Mouse (Mus musculus) 416B (cell line): Measurements from ENCODE around the gene Tmtc2.

Source experiments
- DNase-seq: peaks from one replicate; pipeline ENCODE4 v3.0.0; 2011; ENCODE audit warnings: low read depth

Tmtc2 gene

GRCm38 (mm10) chr10:105292961-105293360 lies 281.3 kb downstream of the Tmtc2 start:
- no peak for DNase-seq

GRCm38 (mm10) chr10:105288472-105288871 lies 285.8 kb downstream of the Tmtc2 start:
- DNase-seq: no peak

DNA sequence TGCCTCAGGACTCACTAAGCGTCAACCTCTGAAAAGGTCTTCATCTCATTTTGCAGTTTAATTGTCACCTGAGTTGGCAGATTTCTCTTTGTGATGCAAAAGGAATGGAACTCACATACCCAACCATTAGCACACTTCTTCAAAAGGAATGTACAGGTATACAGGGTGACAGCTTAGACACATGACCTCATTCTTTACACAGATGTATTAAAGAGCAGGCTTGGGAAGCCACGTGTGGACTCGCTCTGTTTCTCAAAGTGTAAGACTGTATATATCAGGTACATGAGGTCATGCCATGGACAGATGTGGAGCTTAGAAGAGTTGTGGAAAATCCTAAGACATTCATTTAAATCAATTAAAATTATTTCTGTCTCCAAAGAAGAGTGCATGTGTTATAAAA lies 286.7 kb downstream of the Tmtc2 start:
- DNase-seq: no peak

DNA sequence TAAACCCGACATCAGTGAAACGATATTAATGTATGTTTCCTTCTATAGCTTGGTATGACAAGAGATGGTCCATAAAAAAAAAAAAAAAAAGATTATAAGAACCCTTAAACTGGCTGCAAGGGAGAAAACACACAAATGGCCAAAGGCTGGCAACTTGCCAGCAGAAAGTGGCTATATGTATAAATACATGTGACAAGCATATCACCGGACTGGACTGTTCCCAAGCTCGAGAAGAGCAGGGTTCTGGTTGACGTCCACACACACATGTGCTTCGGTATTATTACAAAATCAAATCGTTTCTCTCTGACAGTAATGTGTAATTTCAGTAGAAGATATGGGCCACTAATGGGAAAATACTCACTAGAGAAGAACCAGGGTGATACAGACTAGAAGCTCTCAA lies 287.2 kb downstream of the Tmtc2 start:
- DNase-seq: no peak

DNA sequence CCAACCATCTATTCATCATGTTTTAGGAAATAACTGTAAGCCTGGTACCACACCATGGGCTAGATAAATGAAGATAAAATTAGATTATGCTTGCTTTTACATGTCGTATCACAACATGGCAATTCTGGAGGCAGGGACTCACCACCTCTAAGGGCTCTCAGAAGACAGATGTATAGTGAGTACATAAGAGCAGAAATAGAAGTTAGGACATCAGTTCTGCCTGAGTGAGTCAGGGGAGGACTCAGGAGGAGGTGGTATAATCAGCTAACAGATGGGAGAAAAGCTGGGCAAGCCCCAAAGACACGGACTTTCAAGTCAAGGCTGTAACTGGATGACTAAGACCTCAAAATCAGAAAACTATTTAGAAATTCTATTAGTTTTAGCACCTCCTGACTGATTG lies 288.0 kb downstream of the Tmtc2 start:
- peak; percentile 10 for DNase-seq

- DNase-seq: no peak
Observed at GRCm38 (mm10) chr10:105284171-105284570, 290.1 kb downstream of the Tmtc2 start.

DNA sequence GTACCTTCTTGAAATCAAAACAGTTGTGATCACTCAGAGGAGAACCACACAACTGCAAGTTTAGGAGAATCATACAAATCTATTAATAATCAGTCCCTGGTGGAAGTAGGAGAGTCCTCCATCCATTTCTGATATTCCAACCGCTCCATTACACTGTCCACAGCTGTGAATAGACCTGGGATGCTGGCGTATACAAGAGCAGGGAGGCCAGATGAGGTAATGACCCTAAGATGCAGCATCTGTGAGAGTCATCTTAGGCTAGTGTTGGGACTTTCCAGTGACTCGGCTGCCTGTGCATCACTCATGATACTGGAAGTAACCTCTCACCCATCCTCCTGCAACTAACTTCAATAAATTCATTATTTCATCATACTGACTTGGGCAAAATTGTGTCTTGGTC lies 293.3 kb downstream of the Tmtc2 start:
- no peak for DNase-seq

DNA sequence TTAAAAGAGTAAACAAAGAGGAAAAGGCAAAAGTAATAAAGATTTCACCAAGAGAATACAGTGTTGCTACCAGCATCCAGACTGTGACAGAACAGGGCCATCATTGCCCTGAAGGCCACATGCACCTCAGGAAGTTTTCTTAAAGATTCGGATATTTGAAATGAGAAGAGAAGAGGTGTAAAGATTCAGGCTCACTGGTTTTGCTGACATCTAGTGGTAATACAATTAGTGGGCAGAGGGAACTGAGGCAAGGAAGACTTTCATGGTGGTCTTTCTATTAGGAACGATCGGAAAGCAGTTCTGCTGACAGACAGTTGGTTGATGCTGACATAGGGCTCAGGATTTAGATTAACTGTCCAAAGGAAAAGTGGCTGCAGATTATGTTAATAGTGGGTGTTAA lies 314.2 kb downstream of the Tmtc2 start:
- DNase-seq: no peak

DNA sequence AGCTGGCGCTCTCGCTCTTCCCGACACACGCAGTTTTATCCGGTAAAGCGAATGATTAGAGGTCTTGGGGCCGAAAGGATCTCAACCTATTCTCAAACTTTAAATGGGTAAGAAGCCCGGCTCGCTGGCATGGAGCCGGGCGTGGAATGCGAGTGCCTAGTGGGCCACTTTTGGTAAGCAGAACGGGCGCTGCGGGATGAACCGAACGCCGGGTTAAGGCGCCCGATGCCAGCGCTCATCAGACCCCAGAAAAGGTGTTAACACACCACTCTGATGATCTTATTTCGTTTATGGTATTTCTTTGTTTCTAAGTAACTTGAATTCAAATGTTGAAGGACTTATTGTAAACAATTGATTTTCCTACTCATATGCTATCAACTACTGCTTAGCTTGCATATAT lies 336.0 kb downstream of the Tmtc2 start:
- DNase-seq: peak; percentile 55

GRCm38 (mm10) chr10:105232864-105233263 lies 341.4 kb downstream of the Tmtc2 start:
- no peak for DNase-seq

- no peak for DNase-seq
Observed at GRCm38 (mm10) chr10:105230416-105230815, 343.8 kb downstream of the Tmtc2 start.

GRCm38 (mm10) chr10:105228623-105229022 lies 345.6 kb downstream of the Tmtc2 start:
- peak; percentile 29 for DNase-seq

- DNase-seq: no peak
Observed at GRCm38 (mm10) chr10:105227631-105228030, 346.6 kb downstream of the Tmtc2 start.

DNA sequence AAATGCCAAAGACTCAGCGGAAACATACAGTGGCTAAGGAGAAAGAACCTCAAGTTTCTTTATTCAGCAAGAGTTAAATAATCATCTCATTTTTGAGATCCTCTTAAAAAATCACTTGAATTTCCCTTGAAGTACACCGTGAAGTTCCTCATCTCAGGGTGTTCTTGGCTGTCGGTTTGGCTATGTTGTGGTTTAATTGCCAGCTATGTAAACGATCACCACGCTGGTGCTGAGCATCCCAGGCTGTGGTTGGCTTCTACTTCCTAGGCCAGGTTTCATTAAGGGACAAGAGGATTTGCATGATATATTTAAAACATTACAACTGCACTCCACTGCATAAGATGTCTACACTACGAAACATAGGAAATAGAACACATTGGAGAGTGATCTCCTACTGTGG lies 348.5 kb downstream of the Tmtc2 start:
- DNase-seq: peak; percentile 75

DNA sequence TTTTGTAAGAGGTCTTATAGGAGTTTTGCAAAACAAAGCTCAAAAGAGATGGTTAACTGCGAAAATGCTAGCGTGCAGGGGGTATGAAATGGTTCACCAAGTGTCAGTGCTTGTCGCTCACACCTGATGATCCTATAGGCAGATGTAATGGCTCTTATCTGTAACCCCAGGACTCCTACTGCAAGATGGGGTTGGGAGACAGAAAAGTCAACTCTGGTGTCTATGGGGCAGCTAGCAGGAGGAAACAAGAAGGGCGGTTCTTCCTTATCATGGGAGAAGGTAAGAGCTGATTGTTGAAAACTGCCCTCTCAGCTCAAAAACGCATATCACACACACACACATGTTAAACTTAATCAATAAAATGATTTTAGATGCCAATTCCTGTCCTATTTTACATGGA lies 351.3 kb downstream of the Tmtc2 start:
- DNase-seq: no peak

GRCm38 (mm10) chr10:105201491-105201890 lies 372.8 kb downstream of the Tmtc2 start:
- DNase-seq: no peak

DNA sequence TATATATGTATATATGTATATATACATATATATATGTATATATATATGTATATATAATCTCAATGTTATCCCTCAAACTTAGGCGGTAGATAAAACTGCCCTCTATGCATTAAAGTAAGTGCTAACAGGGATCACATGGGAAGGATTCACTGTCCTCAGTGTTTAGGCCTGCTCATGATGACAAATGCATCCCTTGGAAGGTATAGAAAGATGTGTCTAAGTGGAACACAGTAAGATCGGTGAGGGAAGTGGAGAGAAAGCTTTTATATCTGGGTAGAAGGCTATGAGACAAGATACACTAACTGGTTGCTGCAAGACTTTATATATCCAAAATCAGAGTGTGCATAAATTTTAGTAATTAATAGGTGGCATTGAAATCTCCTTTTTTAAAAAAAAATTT lies 373.6 kb downstream of the Tmtc2 start:
- no peak for DNase-seq

DNA sequence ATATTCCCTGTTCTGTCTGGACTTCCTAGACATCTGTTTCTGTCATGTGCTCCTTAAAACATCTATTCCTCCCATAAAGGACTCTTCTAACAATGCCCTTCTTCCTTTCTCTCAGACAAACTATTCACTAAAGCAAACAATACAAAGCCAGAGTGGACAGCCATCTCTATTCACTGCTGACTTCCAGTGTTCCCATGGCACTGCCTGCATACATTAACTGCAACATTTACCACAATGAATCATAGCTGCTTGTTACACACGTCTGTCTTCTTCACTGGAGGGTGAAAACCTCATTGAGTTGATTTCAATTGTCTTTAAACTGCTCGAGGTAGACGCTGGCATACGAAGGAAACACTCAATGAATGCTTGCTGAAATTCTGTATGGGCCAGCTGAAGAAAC lies 374.2 kb downstream of the Tmtc2 start:
- peak; percentile 49 for DNase-seq

- DNase-seq: no peak
Observed at GRCm38 (mm10) chr10:105199515-105199914, 374.7 kb downstream of the Tmtc2 start.

- DNase-seq: no peak
Observed at GRCm38 (mm10) chr10:105195377-105195776, 378.9 kb downstream of the Tmtc2 start.

- DNase-seq: no peak
Observed at GRCm38 (mm10) chr10:105193756-105194460, 380.3 kb downstream of the Tmtc2 start.

GRCm38 (mm10) chr10:105192071-105192470 lies 382.2 kb downstream of the Tmtc2 start:
- no peak for DNase-seq

DNA sequence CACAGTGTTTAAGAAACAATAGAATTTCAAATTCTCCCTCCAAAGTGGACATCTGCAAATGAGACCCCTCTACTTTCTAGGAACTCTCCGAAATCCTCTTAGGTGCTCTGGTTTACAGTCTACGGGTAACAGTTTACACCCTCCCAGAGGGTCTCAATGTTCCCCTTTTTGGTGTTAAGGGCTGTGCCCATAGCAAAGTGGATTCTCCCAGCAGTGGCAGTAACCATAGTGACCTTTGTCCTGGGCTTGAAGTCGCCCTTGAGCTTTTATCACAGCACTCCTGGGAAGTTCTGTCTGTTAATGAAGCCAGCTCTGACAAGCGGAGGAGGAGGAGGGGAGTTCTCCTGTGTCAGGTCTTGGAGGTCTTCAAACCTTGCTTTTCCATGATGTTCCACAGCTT lies 384.5 kb downstream of the Tmtc2 start:
- DNase-seq: no peak

DNA sequence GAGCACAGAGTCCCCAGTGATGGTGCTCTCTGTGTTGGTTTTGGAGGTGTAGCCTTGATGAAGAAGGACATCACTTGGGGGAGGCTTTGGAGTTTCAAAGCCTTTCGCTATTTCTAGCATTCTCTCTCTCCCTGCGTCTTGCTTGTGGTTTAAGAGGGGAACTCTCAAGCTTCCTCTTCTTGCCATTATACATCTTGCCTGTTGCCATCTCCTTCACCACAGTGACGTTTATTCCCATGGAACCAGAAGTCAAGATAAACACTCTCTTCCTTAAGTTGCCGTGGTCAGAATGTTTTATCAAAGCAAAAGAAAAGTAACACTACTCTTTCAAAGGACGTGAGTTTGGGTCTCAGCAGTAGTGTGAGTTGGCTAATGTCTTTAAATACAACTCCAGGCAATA lies 387.6 kb downstream of the Tmtc2 start:
- DNase-seq: peak; percentile 94
